Mouse (Mus musculus) adrenal gland (tissue): ENCODE measurements around the gene Sec61a1.

Source experiments
- intact Hi-C: fragments of 180-260 bp; cut with DNase I; formaldehyde crosslinking; loops from one replicate; pipeline ENCODE4 v1.15.1; 2025

Gene Sec61a1

GRCm38 (mm10) chr6:88465181-88465920 lies 53.4 kb downstream of the Sec61a1 start, which contains the start of gene Ruvbl1:
Ruvbl1 (plus strand) TSS chr6:88465409.
- intact Hi-C loops, result no loop called here

- intact Hi-C loops, result no loop called here
Measured at GRCm38 (mm10) chr6:88454545-88454944, 64.2 kb downstream of the Sec61a1 start.
